Mouse (Mus musculus) liver, embryonic 14.5 days (tissue): ENCODE measurements around the gene Gpr88.

Experiments
- CTCF ChIP-seq: IDR thresholded peaks from 2 replicates; pipeline ENCODE4 v1.5.1; 2016; ENCODE audit warnings: antibody characterized with exemption, low read depth, control low read depth
- EP300 ChIP-seq: IDR thresholded peaks from 2 replicates; pipeline ENCODE4 v1.6.1; 2016; ENCODE audit warnings: antibody characterized with exemption, low read depth

GRCm38 (mm10) chr3:116227383-116227782 lies 25.9 kb downstream of the Gpr88 start:
- TF ChIP-seq CTCF (no peak), EP300 (no peak)
